Mouse (Mus musculus) c-Kit-negative CD71-positive TER-119-positive erythroid progenitor cells, embryonic 14.5 days (primary cell): ENCODE measurements around the gene Gsto2.
"Not testable (repeated sequence)": the region's sequence is repeated elsewhere in the genome, so short reads cannot be mapped to it uniquely, and the experiment has no call there.

Source experiments
- DNase-seq: peaks from one replicate; pipeline ENCODE4 v3.0.0-alpha.2; 2013; ENCODE audit warnings: low read depth, low spot score

Gsto2 gene

GRCm38 (mm10) chr19:47865353-47865947 is at the start of gene Gsto2:
TSS of gene Gsto2 (plus strand) at chr19:47865534.
- peak; percentile 78 for DNase-seq

- DNase-seq, result no peak
Observed at GRCm38 (mm10) chr19:47817692-47818091, 47.6 kb upstream of the Gsto2 start.

GRCm38 (mm10) chr19:47820832-47821493 is 44.4 kb upstream of the Gsto2 start:
- DNase-seq, result peak; percentile 41

- no peak for DNase-seq
Observed at GRCm38 (mm10) chr19:47821494-47821872, 43.9 kb upstream of the Gsto2 start.

GRCm38 (mm10) chr19:47822143-47822796 is 43.1 kb upstream of the Gsto2 start:
- no peak for DNase-seq

- no peak for DNase-seq
Observed at GRCm38 (mm10) chr19:47824026-47824425, 41.3 kb upstream of the Gsto2 start.

GRCm38 (mm10) chr19:47829913-47830450 is 35.4 kb upstream of the Gsto2 start:
- no peak for DNase-seq

GRCm38 (mm10) chr19:47831111-47831510 is 34.2 kb upstream of the Gsto2 start:
- DNase-seq, result no peak

GRCm38 (mm10) chr19:47832316-47832715 is 33.0 kb upstream of the Gsto2 start:
- no peak for DNase-seq

- no peak for DNase-seq
Observed at GRCm38 (mm10) chr19:47834614-47835013, 30.7 kb upstream of the Gsto2 start.

GRCm38 (mm10) chr19:47835776-47836175 is 29.6 kb upstream of the Gsto2 start:
- no peak for DNase-seq

GRCm38 (mm10) chr19:47836701-47837526 is 28.4 kb upstream of the Gsto2 start:
- no peak for DNase-seq

GRCm38 (mm10) chr19:47837527-47837901 is 27.8 kb upstream of the Gsto2 start:
- DNase-seq, result no peak

GRCm38 (mm10) chr19:47841234-47841633 is 24.1 kb upstream of the Gsto2 start:
- DNase-seq, result not testable (repeated sequence)

- no peak for DNase-seq
Observed at GRCm38 (mm10) chr19:47849735-47850134, 15.6 kb upstream of the Gsto2 start.

GRCm38 (mm10) chr19:47852131-47852530 is 13.2 kb upstream of the Gsto2 start:
- not testable (repeated sequence) for DNase-seq

GRCm38 (mm10) chr19:47853053-47853452 is 12.3 kb upstream of the Gsto2 start:
- DNase-seq, result no peak

- no peak for DNase-seq
Observed at GRCm38 (mm10) chr19:47853951-47854795, 11.2 kb upstream of the Gsto2 start.

GRCm38 (mm10) chr19:47854796-47855783 is 10.2 kb upstream of the Gsto2 start, which contains the start of gene Gsto1:
TSS of gene Gsto1 (plus strand) at chr19:47854970.
- DNase-seq, result peak; percentile 16
